Mouse (Mus musculus): ENCODE data around the gene Pqlc2. TPM values are rescaled to one million over a fixed set of nuclear protein-coding genes. Genes with fewer than 3 reads are reported as not detected.
A peak's percentile ranks its signal among the peaks of the same experiment; 100 is the strongest.

Pqlc2 gene
- total RNA-seq, 2 experiments from 2014 or later, result 5.6 to 7.8 TPM

- no peak for DNase-seq (ENCODE audit: low spot score)
Observed at GRCm38 (mm10) chr4:139266500-139266865, 44.0 kb downstream of the Pqlc2 start.

DNA sequence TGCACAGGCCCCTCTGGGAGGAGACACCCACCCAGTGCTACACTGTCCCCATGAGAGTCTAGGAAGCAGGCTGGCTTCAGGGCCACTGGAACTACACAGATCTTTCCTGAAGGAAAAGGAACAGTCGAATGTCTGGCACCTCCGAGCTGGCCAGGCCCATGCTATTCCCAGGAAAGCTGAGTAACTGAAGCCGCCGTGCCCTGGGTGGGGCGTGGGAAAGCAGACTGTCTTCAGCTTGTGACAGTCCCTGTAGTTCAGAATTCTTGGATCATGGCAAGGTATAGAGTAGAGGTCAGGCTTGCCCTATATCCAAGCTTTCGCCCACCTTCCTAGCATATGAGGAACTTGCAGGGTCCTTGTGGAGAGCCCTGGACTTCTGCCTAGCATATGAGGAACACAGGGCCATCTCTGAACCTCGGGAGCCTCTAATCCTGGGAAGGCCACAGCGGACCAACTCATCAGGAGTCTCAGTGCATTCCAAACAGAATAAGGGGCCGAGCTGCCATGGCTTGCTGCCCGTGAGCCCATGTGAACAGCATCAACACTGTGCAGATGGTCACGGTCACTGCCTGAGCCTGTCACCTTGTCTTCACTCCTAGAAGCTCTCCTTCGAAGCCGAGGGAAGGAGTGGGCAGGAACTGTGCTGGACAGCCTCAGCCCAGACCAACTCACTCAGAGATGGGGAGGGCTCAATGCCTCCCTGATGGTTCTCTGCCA is 44.6 kb downstream of the Pqlc2 start:
- DNase-seq (ENCODE audit: low spot score), result no peak

- no peak for DNase-seq (ENCODE audit: low spot score)
Observed at GRCm38 (mm10) chr4:139262981-139263380, 47.5 kb downstream of the Pqlc2 start.

DNA sequence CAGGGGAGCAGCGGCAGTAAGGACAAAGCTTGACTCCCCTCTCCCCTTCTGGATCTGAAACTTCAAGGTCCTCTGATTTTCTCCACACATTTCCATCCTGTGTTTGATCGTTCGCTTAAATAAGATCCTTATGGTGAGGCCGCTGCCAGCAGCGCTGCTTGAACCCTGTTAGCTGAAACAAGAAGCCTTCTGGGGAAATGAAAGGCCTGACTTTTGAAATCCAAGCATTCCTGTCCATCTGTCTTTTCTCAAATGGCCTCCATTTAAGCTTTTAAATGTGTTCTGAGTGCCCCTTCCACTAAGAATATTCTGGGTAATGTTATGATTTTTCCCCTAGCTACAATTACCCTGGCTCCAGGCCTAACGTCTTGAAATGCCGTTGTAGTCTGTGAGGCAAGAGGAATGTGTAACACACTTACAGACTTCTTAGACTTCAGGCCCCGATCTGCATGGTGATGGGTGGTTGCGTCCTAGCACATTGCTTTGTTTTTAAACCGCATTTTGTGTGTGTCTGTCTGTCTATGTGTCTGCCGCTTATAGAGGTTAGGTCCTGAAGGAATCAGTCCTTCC is 51.1 kb downstream of the Pqlc2 start:
- no peak for DNase-seq (ENCODE audit: low spot score)

DNA sequence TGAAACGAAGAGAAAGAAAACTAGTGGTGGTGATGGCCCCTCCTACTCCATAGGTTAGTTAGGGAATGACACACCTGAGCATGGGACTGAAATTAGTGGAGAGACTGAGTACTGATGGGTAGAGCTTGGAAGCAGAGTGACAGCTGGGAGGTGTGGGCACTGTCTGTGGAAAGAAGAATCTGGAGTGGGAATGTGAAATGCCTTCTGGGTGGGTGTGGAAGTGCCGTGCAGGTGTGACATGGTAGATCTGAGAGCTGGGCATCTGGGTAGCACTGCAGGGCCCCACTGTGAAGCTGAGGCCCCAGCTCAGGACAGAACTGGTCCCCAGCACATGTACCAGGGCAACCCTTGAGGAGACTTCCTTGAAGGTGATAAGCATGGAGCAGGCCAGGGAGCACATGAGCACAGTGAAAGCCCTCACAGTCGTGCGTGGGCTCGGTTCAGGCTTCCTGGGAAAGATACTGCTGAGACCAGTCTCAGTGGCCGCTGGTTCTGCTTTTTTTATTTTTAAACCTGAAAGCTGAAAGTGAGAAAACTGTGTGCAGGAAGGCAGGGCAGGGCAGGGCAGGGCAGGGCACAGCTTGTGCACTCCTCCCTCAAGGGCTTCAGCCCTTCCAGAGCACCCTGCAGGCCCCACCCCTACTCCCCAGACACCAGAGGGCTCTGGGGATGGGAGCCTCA is 51.7 kb downstream of the Pqlc2 start:
- DNase-seq (ENCODE audit: low spot score), result no peak

- no peak for DNase-seq (ENCODE audit: low spot score)
Observed at GRCm38 (mm10) chr4:139256708-139257107, 53.8 kb downstream of the Pqlc2 start.

GRCm38 (mm10) chr4:139256146-139256545 is 54.4 kb downstream of the Pqlc2 start:
- no peak for DNase-seq (ENCODE audit: low spot score)

GRCm38 (mm10) chr4:139253206-139253605 is 57.3 kb downstream of the Pqlc2 start:
- DNase-seq (ENCODE audit: low spot score), result no peak

DNA sequence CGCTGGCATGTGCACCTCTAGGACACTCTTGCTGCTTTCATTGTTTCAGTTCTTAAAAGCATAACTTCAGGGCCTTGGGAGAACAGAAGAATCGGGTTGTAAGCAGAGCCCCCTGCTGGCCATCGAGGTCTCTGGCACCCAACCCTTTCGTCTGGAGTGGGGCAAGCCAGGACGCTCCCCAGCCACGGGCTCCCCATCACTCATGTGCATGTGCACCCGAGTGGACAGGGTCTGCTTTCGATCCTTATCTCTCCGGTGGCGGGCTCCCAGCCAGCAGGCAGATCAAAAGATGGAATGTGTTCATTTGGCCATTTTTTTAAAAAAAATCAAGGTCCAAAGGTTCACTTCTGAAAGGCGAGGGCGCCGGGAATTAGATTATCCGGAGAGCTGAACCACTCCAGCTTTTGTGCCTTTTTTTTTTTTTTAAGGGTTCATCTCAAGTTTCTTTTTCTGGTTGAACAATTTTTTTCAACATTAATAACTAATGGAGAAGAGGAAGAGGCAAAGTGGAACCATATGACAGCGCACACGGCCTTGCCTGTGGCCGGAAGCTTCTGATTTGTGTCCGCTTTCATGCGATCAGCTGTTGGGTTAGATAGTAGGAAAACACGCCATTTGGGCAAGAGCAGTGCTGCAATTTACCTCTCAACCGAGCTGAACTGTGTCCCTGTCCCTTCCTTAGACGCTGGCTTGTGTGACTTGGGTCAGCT is 58.3 kb downstream of the Pqlc2 start:
- peak; percentile 88 for DNase-seq (ENCODE audit: low spot score)

- DNase-seq (ENCODE audit: low spot score), result no peak
Observed at GRCm38 (mm10) chr4:139250886-139251285, 59.6 kb downstream of the Pqlc2 start.

DNA sequence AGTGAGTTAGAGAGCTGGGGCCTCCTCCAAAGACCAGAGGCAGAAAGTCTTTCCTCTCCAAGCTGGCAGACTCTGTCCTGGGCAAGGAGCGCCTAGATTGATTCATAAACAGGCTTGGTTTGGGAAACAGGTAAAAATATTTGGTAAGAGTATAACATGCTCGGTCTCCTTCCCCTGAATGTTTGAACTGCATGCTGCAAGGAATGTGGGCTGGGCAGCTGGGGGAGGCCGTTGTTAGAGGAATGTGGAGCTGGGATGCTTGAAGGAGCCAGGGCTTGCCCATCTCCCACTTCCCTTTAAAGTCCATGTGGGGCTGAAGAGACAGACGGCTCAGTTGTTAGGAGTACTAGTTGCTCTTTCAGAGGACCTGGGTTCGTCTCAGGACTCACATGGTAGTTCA is 60.5 kb downstream of the Pqlc2 start:
- no peak for DNase-seq (ENCODE audit: low spot score)

DNA sequence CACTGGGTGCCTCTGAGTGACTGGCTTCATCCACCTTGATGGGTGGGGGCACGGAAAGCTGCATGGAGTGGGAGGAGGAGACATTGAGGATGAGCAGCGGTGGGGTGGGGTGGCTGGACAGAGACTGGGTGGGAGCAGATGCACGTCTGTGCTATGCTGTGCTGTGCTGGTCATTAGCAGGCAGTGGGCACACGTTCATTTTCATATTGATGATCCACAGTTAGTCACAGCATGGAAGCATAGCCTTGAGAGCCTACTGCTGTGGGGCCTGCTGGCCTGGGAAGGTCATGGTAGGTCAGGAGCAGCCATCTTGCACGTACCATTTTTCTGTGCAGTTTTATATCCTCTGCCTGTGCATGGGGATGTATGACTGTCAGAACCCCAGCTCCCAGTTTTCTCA is 61.8 kb downstream of the Pqlc2 start:
- no peak for DNase-seq (ENCODE audit: low spot score)

- peak; percentile 41 for DNase-seq (ENCODE audit: low spot score)
Observed at GRCm38 (mm10) chr4:139247966-139248365, 62.5 kb downstream of the Pqlc2 start.

DNA sequence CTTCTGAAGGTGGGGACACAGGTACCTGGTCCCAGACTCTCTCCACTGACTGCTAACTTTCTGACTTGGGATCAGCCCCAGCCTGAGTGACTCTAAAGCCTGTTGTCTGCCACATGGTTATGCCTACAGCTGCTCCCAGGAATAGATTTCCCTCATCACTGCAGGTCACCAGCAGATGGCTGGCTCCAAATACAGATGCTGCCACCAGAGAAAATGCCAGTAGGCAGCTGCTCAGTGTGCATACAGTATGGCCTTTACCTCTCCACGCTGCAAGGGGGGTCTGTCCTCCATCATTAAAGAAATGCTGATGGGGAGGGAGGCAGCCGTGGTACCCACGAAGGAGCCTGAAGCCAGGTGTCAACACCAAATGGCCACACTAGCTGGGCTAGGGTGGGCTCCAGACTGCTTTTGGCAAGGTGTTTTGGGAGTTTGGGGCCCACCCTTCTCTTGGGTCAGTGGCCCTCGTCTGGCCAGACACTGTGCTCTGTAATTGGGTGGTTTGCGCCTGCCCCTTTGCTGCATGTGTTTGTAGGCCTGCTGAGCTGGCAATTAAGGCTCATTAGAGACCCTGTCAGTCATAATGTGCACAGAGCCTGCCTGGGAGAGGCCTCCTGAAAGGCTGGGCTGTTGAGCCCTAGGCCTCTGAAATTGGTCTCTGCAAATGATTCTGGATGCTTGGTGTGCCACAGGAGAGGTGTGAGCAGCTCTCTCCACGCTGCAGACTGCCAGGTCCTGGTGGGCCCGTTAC is 64.2 kb downstream of the Pqlc2 start:
- peak; percentile 53 for DNase-seq (ENCODE audit: low spot score)

DNA sequence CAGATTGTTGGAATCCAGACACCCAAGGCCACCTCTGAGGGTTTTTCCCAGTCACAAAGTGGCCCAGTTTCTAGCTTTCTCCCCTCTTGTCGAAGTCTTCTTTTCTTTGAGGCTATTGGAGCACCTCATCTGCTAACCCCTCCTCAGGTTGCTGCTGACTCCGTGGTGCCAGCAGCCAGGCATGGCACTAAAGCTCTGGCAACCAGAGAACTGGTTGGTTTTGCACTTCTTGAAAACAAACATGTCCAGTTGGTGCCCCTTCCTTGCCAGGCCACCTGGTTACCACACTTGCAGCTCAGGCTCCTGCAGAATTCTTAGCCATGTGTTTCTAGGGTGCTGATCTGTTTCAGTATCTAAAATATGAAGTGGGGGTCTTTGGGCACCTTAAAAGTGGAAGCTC is 65.0 kb downstream of the Pqlc2 start:
- DNase-seq (ENCODE audit: low spot score), result no peak

DNA sequence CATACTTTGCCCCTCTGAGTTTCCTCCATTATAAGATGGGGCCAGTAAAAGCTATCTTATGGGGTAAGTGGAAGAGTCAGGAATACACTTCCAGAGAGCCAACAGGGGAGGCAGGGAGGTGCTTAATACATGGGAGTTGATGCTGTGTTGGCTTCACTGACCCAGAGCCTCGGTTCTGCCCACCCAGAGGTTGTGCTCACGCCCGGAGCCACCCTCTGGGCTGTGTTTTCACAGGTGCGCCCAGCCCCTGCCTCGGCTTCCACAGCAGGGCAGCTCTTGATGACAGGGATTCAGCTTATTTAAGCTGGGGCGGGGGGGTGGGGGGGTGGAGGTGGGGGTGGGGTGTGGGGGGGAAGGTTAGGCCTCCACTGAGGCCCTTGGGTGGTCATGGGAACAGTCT is 65.7 kb downstream of the Pqlc2 start:
- no peak for DNase-seq (ENCODE audit: low spot score)

DNA sequence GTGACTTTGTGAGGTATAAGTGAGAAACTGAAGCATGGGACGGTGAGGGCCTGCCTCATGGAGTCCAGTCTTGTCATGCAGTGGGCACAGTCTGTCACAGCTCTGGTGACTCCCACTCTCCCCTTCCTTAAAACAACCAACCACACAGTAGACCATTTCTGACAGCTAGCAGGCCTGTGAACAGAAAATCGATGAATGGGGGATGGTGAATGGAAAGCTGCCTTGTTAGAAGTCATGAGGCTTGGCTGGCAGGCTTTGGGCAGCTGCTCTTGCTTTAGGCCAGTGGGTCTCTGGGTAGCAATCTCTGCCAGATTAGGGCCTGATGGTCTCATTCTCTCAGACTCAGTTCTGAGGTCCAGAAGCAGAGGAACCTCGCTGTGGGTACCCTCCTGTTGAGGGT is 66.3 kb downstream of the Pqlc2 start:
- no peak for DNase-seq (ENCODE audit: low spot score)
